Mouse (Mus musculus) neural tube, embryonic 13.5 days (tissue): Measurements from ENCODE around the gene Uhmk1. TPM values are rescaled to one million over a fixed set of nuclear protein-coding genes. Genes with fewer than 3 reads are reported as not detected.

Experiments
- ATAC-seq: fragments of 200-750 bp; cut with Nextera tagmentation; 2 replicates; pipeline ENCODE4 v1.8.0; 2017; ENCODE audit warnings: low read depth, mild to moderate bottlenecking, moderate TSS enrichment, moderate library complexity
- H3K27ac ChIP-seq: fragments of 300-500 bp; sonication (generic); replicated peaks from 2 replicates; pipeline ENCODE4 v1.5.1; 2015; ENCODE audit warnings: moderate library complexity, mild to moderate bottlenecking, inconsistent platforms
- H3K27me3 ChIP-seq: fragments of 300-500 bp; sonication (generic); 2 replicates; pipeline ENCODE4 v1.6.1; 2015; ENCODE audit warnings: mild to moderate bottlenecking, inconsistent platforms
- H3K36me3 ChIP-seq: fragments of 300-500 bp; sonication (generic); 2 replicates; pipeline ENCODE4 v1.6.1; 2015; ENCODE audit warnings: mild to moderate bottlenecking, inconsistent platforms
- H3K4me1 ChIP-seq: fragments of 300-500 bp; sonication (generic); replicated peaks from 2 replicates; pipeline ENCODE4 v1.6.1; 2015; ENCODE audit warnings: inconsistent platforms
- H3K4me2 ChIP-seq: fragments of 300-500 bp; sonication (generic); 2 replicates; pipeline ENCODE4 v1.6.1; 2015; ENCODE audit warnings: inconsistent platforms, mild to moderate bottlenecking, moderate library complexity
- H3K4me3 ChIP-seq: fragments of 300-500 bp; sonication (generic); 2 replicates; pipeline ENCODE4 v1.5.1; 2015; ENCODE audit warnings: mild to moderate bottlenecking, inconsistent platforms
- H3K9ac ChIP-seq: fragments of 300-500 bp; sonication (generic); 2 replicates; pipeline ENCODE4 v1.6.1; 2015; ENCODE audit warnings: moderate library complexity, mild to moderate bottlenecking, inconsistent platforms
- H3K9me3 ChIP-seq: fragments of 300-500 bp; sonication (generic); 2 replicates; pipeline ENCODE4 v1.6.1; 2016; ENCODE audit warnings: inconsistent platforms
- WGBS: fragments of 180-500 bp; shearing (Covaris S2); methylation state at CpG from one replicate; pipeline ENCODE4 v1.1.7; 2015; 5-methylcytosine and 5-hydroxymethylcytosine counted together
- polyA plus RNA-seq: library from polyadenylated mRNA; unstranded; fragments of >200 nt; fragmentation: Nextera tagmentation; extraction: Ambion mirVana; gene quantifications from 2 replicates; pipeline ENCODE4 v1.2.1, GENCODE M21; 2015

The Uhmk1 gene
- polyA plus RNA-seq, 1 experiment from 2014 or later: 8.8 TPM

DNA sequence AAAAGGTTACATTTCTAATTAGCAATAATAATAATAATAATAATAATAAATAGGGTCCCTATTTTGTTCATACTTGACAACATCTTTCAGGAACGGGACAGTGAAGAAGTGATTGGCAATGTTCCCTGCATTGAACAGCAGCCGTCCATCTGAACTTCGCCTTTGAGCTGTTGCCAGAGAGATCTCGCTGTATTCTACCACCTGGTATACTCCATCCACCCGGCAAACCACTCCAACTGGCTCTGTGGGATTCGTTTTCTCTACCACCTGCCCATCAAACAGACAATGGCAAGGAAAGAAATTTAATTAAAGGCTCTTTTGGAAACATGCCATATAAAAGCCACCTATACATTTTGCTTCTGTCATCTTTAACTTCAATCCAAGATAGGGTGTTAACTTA lies 64.3 kb downstream of the Uhmk1 start:
- Histone ChIP-seq H3K9me3 (no peaks in the 10 kb centered on the region), H3K4me3 (no peak overlapping the region), H3K36me3 (peaks cover 46% of the 10 kb centered on the region), H3K27me3 (no peaks in the 10 kb centered on the region), H3K27ac (no peak overlapping the region), H3K9ac (no peak overlapping the region), H3K4me2 (no peak overlapping the region), H3K4me1 (no peaks in the 10 kb centered on the region)
- no peak for ATAC-seq
- 68% methylated on average over 6 of the region's 6 CpGs for WGBS

DNA sequence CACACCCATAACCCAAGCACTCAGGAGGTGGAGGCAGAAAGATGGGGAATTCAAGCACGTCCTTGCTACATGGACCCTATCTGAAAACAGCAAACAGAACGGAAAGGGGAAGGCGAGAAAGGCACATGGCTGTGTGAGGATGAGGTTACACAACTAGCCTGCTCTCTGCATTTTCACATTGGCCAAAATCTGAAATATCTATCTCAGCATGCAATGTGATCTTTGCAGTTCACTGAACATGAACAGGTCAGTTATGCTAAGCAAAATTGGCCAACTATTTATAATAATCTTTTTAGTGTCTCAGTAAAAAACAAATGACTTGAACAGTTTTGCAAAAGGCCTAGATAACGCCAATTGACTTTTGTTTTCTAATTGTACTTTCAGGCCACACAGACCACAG lies 65.4 kb downstream of the Uhmk1 start:
- Histone ChIP-seq H3K9me3 (no peaks in the 10 kb centered on the region), H3K9ac (no peak overlapping the region), H3K4me2 (no peak overlapping the region), H3K27me3 (no peaks in the 10 kb centered on the region), H3K27ac (no peak overlapping the region), H3K4me3 (no peak overlapping the region), H3K36me3 (peaks cover 45% of the 10 kb centered on the region), H3K4me1 (no peaks in the 10 kb centered on the region)
- no peak for ATAC-seq
- WGBS: 91% methylated on average over 4 of the region's 4 CpGs

DNA sequence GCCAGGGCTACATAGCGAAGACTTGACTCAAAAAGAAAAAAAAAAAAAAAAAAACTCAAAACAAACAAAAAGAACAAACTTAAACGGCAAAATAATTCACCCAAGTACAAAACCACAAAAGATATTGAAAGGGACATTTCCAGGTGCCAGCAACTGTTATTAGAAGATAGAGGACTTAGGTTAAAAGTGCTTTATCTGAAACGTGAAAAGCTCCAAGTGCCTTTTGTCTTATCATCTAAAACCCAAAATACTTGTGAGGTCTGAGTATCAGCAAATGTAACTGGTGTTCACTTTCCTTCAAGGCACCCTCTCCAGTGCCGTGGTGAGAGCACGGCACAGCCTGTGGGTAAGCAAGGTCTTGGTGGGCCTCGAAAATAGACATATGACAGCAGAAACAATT lies 66.7 kb downstream of the Uhmk1 start:
- no peak for ATAC-seq
- Histone ChIP-seq H3K4me1 (no peaks in the 10 kb centered on the region), H3K36me3 (peaks cover 47% of the 10 kb centered on the region), H3K9me3 (no peaks in the 10 kb centered on the region), H3K27me3 (no peaks in the 10 kb centered on the region), H3K27ac (no peak overlapping the region), H3K4me3 (no peak overlapping the region), H3K9ac (no peak overlapping the region), H3K4me2 (no peak overlapping the region)
- 94% methylated on average over 6 of the region's 6 CpGs for WGBS

DNA sequence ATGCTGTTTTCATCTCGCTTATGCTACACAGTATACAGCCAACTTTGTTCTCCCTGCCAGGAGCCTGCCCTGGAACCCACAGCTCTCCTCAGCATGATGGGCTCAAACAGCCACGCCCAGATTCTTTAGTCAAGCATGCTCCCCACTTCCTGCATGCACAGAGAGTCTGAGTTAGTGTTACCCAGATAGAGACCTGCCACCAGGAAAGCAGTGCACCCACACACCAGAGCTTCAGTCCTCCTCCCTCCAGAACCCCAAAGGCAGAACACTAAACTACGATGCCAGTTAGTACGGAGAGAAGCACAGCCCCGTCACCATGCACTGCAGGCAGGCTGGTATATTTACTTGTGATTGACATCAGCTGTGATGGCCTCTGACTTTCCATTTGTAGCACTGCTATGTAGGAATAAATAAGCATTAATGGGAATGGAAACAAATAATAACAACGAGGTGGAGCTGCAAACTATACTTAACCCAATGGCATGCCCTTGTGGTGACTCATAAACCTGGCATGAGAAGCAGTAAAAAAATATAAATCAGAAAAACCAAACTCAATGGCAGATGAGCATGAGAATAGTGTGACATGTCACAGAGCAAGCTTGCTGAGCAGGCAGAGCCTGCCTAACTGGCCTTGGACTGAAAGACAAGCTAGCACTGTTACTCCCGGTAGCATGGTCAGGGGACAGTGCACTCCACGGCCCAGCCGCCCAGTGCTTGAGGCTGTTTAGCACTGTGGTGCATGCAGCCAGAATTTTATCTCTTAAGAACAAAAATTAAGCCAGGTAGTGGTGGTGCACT lies 67.3 kb downstream of the Uhmk1 start:
- Histone ChIP-seq H3K27me3 (no peaks in the 10 kb centered on the region), H3K27ac (no peak overlapping the region), H3K4me2 (no peak overlapping the region), H3K9ac (no peak overlapping the region), H3K4me1 (no peaks in the 10 kb centered on the region), H3K9me3 (no peaks in the 10 kb centered on the region), H3K36me3 (peaks cover 54% of the 10 kb centered on the region), H3K4me3 (no peak overlapping the region)
- no peak for ATAC-seq
- WGBS: 82% methylated on average over 9 of the region's 9 CpGs

DNA sequence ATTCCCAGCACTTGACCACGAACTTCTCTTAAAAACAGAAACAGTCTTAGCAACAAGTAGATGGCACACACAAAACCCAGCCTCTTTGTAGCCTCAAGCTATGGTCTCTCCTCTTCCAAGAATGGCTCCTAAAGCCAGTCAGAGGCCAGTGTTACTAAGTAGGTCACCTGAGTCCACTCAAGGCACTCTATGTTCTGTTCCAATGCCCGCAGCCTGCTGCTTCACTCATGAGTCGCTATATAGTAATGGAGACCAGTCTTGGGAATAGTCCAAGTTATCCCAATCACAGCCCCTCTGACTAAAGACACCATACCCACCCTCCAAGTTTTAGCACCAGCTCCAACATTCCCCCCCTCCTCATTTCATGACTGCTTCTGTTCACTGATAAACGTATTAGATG lies 69.6 kb downstream of the Uhmk1 start:
- no peak overlapping the region for H3K9ac ChIP-seq
- no peak for ATAC-seq
- H3K27me3 ChIP-seq: no peaks in the 10 kb centered on the region
- no peaks in the 10 kb centered on the region for H3K4me1 ChIP-seq
- no peak overlapping the region for H3K27ac ChIP-seq
- H3K9me3 ChIP-seq: no peaks in the 10 kb centered on the region
- H3K36me3 ChIP-seq: peaks cover 66% of the 10 kb centered on the region
- WGBS: 95% methylated on average over 4 of the region's 4 CpGs
- no peak overlapping the region for H3K4me3 ChIP-seq
- H3K4me2 ChIP-seq: no peak overlapping the region

Other genes with a start within 250 kb of the Uhmk1 start
- 23.1 and 28.2 TPM in 2 replicates for gene Hsd17b7, start 246.2 kb downstream of the Uhmk1 start, polyA plus RNA-seq
- gene Ddr2, start 104.6 kb downstream of the Uhmk1 start, polyA plus RNA-seq: 10.2 and 16.5 TPM in 2 replicates
- gene Uap1, start 40.4 kb downstream of the Uhmk1 start, polyA plus RNA-seq: 65.8 and 67.4 TPM in 2 replicates
- not detected in 2 replicates for gene Sh2d1b2, start 17.4 kb upstream of the Uhmk1 start, polyA plus RNA-seq
- not detected in 2 replicates for gene Sh2d1b1, start 61.9 kb upstream of the Uhmk1 start, polyA plus RNA-seq
- 2.3 and 2.8 TPM in 2 replicates for gene Gm7694, start 90.9 kb upstream of the Uhmk1 start, polyA plus RNA-seq
- gene Spata46, start 93.4 kb upstream of the Uhmk1 start, polyA plus RNA-seq: 0.96 and 2.0 TPM in 2 replicates